Mouse (Mus musculus) adrenal gland, postnatal 10 days (tissue): ENCODE data around the gene Sgsm1. TPM values are rescaled to one million over a fixed set of nuclear protein-coding genes. Genes with fewer than 3 reads are reported as not detected.
"Not testable (repeated sequence)": the region's sequence is repeated elsewhere in the genome, so short reads cannot be mapped to it uniquely, and the experiment has no call there.

ENCODE experiments used
- DNase-seq: peaks from one replicate; pipeline ENCODE4 v3.0.0; 2021; ENCODE audit warnings: mixed read lengths
- long read RNA-seq, 2 experiments: library from polyadenylated mRNA; stranded (forward); transcript quantifications; one replicate each; pipeline ENCODE4 v2.0.0; 2021
- total RNA-seq, 2 experiments: library from RNA; stranded (reverse); gene quantifications; 2 replicates each; pipeline ENCODE4 v1.2.3; 2021

The Sgsm1 gene
- 10 to 100 TPM in 1 of 2 experiments, 1 to 10 TPM in 1; 9.0 to 10.5 TPM for total RNA-seq
- long read RNA-seq, experiment 1, partial matches to known transcripts, result 0 of 4 reads
- long read RNA-seq, experiment 1, other reads (novel, unspliced or antisense), result 4 of 4 reads
- long read RNA-seq, experiment 2, full-length matches to known transcripts, result 3 of 5 reads
- long read RNA-seq, experiment 2, partial matches to known transcripts, result 0 of 5 reads
- long read RNA-seq, experiment 2, other reads (novel, unspliced or antisense), result 2 of 5 reads

- DNase-seq, result peak; percentile 74
These were observed at the start of gene Sgsm1 for GRCm38 (mm10) chr5:113310377-113311003. Gene Sgsm1 (minus strand): TSS chr5:113310786.

DNA sequence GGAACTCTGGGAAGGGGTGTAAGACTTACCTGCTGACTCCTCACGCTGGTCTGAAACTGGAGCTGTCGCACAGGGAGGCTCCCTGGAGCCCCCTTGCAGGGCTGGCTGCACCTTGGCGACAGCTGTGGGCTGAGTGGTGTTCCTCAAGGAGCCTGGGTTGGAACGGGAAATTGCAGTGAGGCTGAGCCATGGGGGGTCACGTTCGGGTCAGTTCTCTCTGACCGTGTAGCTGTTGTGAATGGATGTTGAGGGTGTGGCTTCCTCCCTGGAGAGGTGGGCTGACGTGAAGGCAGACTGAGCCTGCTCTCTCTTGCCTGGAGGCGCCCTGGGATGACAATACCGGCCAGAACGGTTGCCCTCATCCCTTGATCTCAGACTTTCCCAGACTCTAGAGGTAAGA is 48.2 kb upstream of the Sgsm1 start:
- DNase-seq, result no peak

- no peak for DNase-seq
These were observed 47.1 kb upstream of the Sgsm1 start for GRCm38 (mm10) chr5:113357656-113358055.

GRCm38 (mm10) chr5:113357186-113357585 is 46.6 kb upstream of the Sgsm1 start, which contains the start of gene Aym1:
Gene Aym1 (plus strand): TSS chr5:113357294.
- no peak for DNase-seq

GRCm38 (mm10) chr5:113354311-113354710 is 43.7 kb upstream of the Sgsm1 start:
- no peak for DNase-seq

- DNase-seq, result no peak
These were observed 42.0 kb upstream of the Sgsm1 start for GRCm38 (mm10) chr5:113352636-113353035.

DNA sequence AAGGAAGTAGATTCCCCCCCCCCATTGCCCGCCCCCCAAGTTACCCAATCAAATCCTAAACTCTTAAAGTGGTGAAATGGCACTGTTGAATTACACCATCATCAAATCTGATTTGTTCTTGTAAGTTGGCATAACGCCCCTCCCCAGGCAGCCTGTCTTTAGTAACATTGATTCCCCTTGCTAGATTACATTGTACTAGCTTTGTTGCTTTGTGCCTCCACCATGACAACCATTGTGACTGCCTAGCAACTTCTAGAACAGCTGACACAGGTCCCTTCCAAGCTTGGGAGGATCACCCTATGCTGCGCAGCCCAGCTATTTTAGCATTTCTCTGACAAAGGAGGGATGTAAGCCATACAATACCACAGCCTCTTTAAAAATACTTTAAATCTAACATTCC is 41.2 kb upstream of the Sgsm1 start:
- DNase-seq, result no peak

- no peak for DNase-seq
These were observed 39.2 kb upstream of the Sgsm1 start for GRCm38 (mm10) chr5:113349810-113350209.

DNA sequence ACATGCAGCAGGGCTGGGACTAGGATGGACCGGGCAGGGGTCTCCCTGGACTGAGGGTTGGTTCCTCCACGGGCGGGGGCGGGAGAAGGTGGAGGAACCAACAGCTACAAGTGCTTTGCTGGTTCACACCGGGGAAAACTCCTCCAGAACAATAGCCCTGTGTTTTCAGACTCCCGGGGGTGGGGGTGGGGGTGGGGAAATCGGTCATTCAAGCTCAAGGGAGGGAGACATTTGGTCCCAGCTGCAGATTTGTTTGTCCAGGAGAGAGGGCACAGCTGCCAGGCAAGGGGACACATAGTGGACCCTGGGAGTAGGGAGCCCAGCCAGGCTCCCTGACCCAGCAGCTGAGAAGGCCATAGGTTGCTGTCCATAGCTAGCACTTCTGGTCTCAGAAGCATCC is 38.6 kb upstream of the Sgsm1 start:
- DNase-seq, result no peak

- no peak for DNase-seq
These were observed 38.0 kb upstream of the Sgsm1 start for GRCm38 (mm10) chr5:113348597-113348996.

DNA sequence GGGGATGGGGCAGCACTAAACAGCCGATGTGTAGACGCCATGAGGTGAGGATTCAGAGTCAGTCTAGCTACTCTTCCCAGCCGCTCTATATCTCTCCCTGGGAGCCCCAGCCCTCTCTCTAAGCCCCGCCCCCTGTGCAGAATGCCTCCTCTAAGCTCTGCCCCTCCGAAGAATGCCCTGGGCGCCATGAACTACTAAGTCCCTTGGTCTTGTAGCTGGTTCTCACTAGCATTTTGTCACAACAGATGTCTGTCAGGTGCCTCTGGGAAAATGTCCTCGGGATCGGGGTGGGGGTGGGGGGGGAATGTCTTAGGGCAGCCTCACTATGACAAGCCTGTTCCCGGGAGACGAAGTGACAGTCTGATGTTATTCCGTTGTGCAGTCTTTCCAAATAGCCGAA is 37.0 kb upstream of the Sgsm1 start:
- DNase-seq, result no peak

DNA sequence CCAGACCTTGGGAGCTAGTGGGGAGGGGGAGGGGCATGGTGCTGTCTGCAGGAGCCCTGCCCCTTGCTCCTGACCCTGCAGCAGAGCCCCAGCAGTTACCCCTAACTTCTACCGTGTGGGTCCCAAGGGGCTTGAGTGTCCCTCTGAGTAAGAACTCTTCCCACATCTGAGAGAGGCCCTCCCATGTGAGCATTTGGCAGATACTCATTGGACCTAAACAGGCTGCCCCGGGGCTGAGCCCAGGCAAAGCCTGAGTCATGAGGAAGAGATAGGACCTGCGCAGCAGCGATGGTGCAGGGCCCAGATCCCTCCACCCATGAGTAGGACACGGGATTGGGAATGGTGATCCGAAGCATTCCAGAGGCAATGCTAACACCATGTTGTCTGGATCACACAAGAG is 36.1 kb upstream of the Sgsm1 start:
- not testable (repeated sequence) for DNase-seq

DNA sequence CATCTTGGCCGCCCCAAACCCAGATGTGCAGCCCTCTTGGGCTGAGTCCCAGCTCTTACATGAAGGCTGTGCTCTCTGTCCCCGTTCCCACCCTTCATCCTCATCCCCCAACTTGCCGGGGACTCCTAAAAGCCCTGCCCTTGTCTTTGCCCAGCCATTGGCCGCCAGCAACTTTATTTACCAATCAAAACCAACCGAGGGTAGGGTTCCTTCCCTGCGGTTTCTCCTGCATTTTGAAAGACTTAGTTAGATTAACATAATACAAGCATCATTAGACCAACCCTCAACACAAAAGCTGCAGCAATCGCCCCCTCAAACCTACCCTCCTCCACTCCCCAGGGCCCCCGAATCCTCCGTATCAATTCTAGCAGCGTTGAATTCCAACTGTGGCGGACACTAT is 35.2 kb upstream of the Sgsm1 start:
- DNase-seq, result no peak

GRCm38 (mm10) chr5:113344635-113345386 is 34.2 kb upstream of the Sgsm1 start:
- DNase-seq, result no peak

DNA sequence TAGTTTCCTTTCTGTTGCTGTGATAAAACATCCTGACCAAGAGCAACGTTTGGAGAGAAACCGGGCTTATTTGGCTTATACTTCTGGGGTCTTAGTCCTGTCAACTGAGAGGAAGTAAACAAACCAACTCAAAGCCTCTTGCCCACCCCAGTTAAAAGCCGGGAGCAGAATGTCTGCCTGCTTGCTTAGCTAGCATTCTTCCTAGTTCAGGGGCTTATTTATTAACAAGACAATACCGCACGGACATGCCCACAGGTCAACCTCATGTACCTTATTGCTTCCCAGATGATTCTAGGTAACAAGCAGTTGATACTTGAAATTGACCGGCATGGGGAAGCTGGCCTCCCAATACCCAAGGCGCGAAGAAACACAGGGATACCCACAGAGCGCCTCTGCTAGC is 25.7 kb upstream of the Sgsm1 start:
- DNase-seq, result no peak

GRCm38 (mm10) chr5:113335732-113336131 is 25.1 kb upstream of the Sgsm1 start:
- DNase-seq, result no peak

DNA sequence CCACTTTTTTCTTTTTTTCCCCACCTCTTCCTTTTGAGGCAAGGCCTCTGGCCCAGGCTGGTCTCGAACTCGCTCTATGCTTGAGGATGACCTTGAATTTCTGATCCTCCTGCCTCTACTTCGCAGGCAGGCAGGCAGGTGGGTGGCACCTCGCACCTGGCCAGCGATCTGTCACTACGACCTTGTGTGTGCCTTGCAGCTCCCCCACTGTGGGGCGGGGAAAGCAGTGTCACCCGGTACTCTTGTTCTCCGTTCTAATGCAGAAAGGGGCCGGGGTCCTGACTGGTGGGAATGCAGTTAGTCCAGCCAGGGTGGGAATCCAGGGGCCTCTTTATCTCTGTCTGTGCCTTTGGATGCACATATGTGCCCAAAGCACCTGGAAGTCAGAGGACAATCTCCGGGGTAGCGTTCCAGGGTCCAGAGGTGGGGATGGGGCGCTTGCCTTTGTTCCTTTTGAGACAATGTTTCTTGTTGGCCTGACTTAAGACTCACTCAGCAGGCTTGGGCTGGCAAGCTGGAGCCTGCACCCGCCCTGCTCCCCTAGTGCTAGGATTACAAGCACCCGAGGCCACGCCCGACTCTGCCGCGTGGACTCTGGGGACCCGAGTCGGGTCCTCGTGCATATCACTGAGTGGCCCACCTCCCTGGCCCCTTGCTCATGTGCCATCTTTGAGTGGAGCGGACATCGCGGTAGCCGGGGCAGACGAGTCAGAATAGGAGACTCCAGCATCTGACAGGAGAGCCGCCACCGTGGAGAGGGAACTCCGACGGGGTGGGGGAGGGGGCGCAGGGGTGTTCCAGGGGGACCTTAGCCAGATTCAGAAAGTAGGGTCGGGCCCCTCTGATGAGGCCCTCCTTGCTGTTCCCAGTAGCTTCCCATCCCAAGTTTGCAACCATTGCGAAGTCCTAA is 24.3 kb upstream of the Sgsm1 start:
- no peak for DNase-seq

- DNase-seq, result no peak
These were observed 22.3 kb upstream of the Sgsm1 start for GRCm38 (mm10) chr5:113332899-113333298.

GRCm38 (mm10) chr5:113332239-113332638 is 21.7 kb upstream of the Sgsm1 start:
- DNase-seq, result no peak

DNA sequence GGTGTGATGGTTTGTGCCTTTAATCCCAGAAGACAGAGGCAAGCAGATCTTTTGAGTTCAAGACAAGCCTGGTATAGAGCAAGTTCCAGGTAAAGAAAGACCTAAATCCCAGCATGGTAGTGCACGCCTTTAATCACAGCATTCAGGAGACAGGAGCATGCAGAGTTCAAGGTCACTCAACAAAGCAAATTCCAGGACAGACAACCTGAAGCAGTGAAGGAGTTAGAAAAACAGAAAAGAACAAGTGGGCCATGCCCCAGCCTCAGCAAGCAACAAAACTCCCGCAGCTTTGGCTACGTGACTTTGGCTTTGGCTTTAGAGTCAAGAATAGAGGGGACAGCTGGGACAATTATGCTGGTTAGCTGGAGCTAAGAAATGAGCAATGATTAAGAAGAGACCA is 19.6 kb upstream of the Sgsm1 start:
- no peak for DNase-seq

GRCm38 (mm10) chr5:113329463-113329862 is 18.9 kb upstream of the Sgsm1 start:
- DNase-seq, result no peak
